Mouse (Mus musculus): Measurements from ENCODE around the gene Esrrg. TPM values are rescaled to one million over a fixed set of nuclear protein-coding genes. Genes with fewer than 3 reads are reported as not detected.

Esrrg gene
- total and polyA plus RNA-seq, 3 experiments, result 0.05 TPM; not detected in 2

DNA sequence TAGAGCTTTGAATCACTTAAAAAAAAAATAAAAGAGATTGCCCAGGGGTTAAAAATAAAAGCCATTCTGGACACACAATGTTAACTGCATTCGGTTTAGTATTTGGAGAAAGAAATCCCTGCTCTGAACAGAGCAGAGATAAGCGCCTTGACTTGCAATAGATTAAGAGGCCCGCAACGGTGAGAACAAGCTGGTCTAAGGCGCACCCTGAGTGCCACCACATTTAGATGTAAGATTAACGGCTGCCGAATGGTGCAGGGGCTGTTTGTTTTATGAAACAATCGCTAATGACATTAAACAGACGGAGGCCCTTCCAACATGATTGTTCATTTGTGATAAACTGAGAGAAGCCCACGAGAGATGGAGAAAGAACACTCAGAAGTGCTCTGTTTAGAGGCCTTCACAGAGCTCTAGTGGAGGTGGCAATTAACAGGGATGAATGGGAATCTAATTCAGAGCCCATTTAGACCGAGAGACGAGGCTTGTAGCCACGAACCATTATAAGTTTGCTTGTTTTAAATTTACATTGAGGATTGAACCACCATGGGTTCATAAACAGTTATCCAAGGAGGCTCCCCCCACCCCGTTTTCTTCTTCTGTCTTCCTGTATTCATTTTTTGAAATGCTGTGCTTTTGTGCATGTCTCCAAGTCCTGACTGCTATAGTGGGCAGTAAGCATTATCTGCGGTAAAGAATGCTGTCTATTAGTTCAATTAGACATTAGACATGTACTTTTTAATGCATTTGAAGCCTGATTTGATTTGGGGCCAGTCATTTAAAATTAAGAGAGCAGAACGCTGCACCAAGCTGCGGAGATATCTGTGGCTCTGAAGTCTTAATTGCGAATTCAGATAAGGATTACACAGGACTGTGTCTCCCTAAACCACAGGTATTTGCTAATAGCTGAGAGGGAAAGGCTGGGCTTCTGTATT, 356.5 kb downstream of the Esrrg start:
- no peak for TF ChIP-seq CTCF (IDR thresholded peaks at IDR 0.05; ENCODE audit: low read depth, low read length)
- TF ChIP-seq TAL1 (conservative IDR thresholded peaks at IDR 0.05; ENCODE audit: low read depth, low read length), result no peak
- TF ChIP-seq POLR2AphosphoS5 (IDR thresholded peaks at IDR 0.05; ENCODE audit: insufficient replicate concordance, low read depth, low read length), result no peak
- no peak for TF ChIP-seq GATA1 (IDR thresholded peaks at IDR 0.05; ENCODE audit: borderline replicate concordance, low read length)
- no peak for TF ChIP-seq GATA2 (IDR thresholded peaks at IDR 0.05; ENCODE audit: borderline replicate concordance, low read depth, low read length)
- peaks cover 25% of the 10 kb centered on the region for H3K9me3 ChIP-seq (replicated peaks)
- no peaks in the 10 kb centered on the region for H3K27me3 ChIP-seq (ENCODE audit: insufficient read depth, low read length)
- H3K4me1 ChIP-seq (ENCODE audit: insufficient read depth, low read depth, low read length), result no peaks in the 10 kb centered on the region
- no peak for ATAC-seq (ENCODE audit: extremely low read depth, insufficient number of reproducible peaks, low FRiP score, poor library complexity, severe bottlenecking)
- no peak for DNase-seq (ENCODE audit: low spot score)
- no peaks in the 10 kb centered on the region for H3K36me3 ChIP-seq (replicated peaks)
- no peak overlapping the region for H3K4me3 ChIP-seq (ENCODE audit: low read depth, low read length)

DNA sequence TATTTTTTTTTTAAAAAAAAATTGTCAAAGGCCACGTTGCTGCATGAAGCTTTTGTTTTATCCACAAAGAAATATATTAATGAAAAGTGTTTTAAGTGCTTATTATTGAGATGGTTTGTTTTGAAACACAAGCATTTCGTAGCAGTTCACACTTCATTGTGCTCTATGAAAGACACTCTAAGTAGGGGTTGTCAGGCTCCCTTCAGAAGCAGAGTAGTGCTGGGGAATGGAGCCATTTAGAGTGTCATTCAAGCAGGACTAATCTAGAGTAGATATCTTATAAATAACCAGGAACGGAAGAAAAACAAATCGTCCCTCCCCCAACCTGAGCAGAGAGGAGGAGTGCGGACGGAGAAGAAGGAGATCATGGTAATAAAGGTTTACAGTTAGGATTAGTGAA, 357.3 kb downstream of the Esrrg start:
- Histone ChIP-seq H3K9me3 (replicated peaks) (peaks cover 27% of the 10 kb centered on the region), H3K27me3 (ENCODE audit: insufficient read depth, low read length) (no peaks in the 10 kb centered on the region), H3K4me1 (ENCODE audit: insufficient read depth, low read depth, low read length) (no peaks in the 10 kb centered on the region), H3K36me3 (replicated peaks) (no peaks in the 10 kb centered on the region), H3K4me3 (ENCODE audit: low read depth, low read length) (no peak overlapping the region)
- ATAC-seq (ENCODE audit: extremely low read depth, insufficient number of reproducible peaks, low FRiP score, poor library complexity, severe bottlenecking) (no peak), DNase-seq (ENCODE audit: low spot score) (no peak)
- TF ChIP-seq GATA2 (IDR thresholded peaks at IDR 0.05; ENCODE audit: borderline replicate concordance, low read depth, low read length) (no peak), TAL1 (conservative IDR thresholded peaks at IDR 0.05; ENCODE audit: low read depth, low read length) (no peak), GATA1 (IDR thresholded peaks at IDR 0.05; ENCODE audit: borderline replicate concordance, low read length) (no peak), CTCF (IDR thresholded peaks at IDR 0.05; ENCODE audit: low read depth, low read length) (no peak), POLR2AphosphoS5 (IDR thresholded peaks at IDR 0.05; ENCODE audit: insufficient replicate concordance, low read depth, low read length) (no peak)

DNA sequence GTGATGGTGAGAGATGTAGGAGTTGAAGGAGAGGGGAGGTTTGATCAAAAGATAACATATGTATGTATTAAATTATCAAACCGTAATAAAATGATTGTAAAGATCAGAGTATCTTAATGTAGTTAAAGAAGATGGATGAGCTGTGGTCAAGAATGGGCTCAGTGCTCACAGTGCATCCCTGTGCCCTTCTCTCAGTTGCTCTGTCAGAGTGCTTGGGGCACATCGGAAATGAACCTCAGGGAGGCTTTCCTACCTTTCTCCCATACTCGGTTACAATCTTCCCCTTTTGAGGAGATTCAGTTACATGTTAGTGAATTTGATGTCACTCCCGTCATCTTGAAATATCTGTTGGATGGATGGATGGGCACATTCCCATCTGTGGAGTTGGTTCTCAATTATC, 359.8 kb downstream of the Esrrg start:
- TF ChIP-seq TAL1 (conservative IDR thresholded peaks at IDR 0.05; ENCODE audit: low read depth, low read length), result no peak
- Histone ChIP-seq H3K4me1 (ENCODE audit: insufficient read depth, low read depth, low read length) (no peaks in the 10 kb centered on the region), H3K36me3 (replicated peaks) (no peaks in the 10 kb centered on the region), H3K4me3 (ENCODE audit: low read depth, low read length) (no peak overlapping the region), H3K27me3 (ENCODE audit: insufficient read depth, low read length) (no peaks in the 10 kb centered on the region), H3K9me3 (replicated peaks) (peaks cover 31% of the 10 kb centered on the region)
- DNase-seq (ENCODE audit: low spot score) (no peak), ATAC-seq (ENCODE audit: extremely low read depth, insufficient number of reproducible peaks, low FRiP score, poor library complexity, severe bottlenecking) (no peak)

GRCm38 (mm10) chr1:187969491-187969890, 360.9 kb downstream of the Esrrg start:
- H3K4me1 ChIP-seq (ENCODE audit: insufficient read depth, low read depth, low read length), result no peaks in the 10 kb centered on the region
- ATAC-seq (ENCODE audit: extremely low read depth, insufficient number of reproducible peaks, low FRiP score, poor library complexity, severe bottlenecking) (no peak), DNase-seq (ENCODE audit: low spot score) (no peak)
- no peaks in the 10 kb centered on the region for H3K36me3 ChIP-seq (replicated peaks)
- no peaks in the 10 kb centered on the region for H3K27me3 ChIP-seq (ENCODE audit: insufficient read depth, low read length)
- H3K9me3 ChIP-seq (replicated peaks), result peaks cover 37% of the 10 kb centered on the region
- H3K4me3 ChIP-seq (ENCODE audit: low read depth, low read length), result no peak overlapping the region
- TF ChIP-seq TAL1 (conservative IDR thresholded peaks at IDR 0.05; ENCODE audit: low read depth, low read length) (no peak), POLR2AphosphoS5 (IDR thresholded peaks at IDR 0.05; ENCODE audit: insufficient replicate concordance, low read depth, low read length) (no peak), CTCF (IDR thresholded peaks at IDR 0.05; ENCODE audit: low read depth, low read length) (no peak), GATA1 (IDR thresholded peaks at IDR 0.05; ENCODE audit: borderline replicate concordance, low read length) (no peak)

DNA sequence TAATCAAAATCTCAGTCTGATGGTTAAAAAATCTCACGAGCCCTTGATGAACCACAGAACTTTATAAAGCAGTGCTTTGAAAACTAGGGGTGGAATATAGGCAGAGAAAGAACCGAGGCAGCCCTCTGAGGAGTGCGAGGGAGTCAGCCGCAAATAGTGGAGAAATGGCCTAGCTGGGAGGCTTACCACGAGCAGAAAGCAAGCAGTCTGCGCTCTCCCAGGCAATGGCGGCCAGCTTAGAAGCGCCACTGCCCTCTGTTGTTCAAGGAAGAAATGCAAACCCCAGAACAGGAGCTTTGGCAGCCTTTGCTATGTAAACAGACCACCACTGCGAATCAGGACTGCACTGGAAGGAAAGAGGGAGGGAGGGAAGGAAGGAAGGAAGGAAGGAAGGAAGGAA, 365.8 kb downstream of the Esrrg start:
- no peak for TF ChIP-seq TAL1 (conservative IDR thresholded peaks at IDR 0.05; ENCODE audit: low read depth, low read length)
- TF ChIP-seq POLR2AphosphoS5 (IDR thresholded peaks at IDR 0.05; ENCODE audit: insufficient replicate concordance, low read depth, low read length), result no peak
- no peak for TF ChIP-seq GATA2 (IDR thresholded peaks at IDR 0.05; ENCODE audit: borderline replicate concordance, low read depth, low read length)
- TF ChIP-seq CTCF (IDR thresholded peaks at IDR 0.05; ENCODE audit: low read depth, low read length), result no peak
- no peak for TF ChIP-seq GATA1 (IDR thresholded peaks at IDR 0.05; ENCODE audit: borderline replicate concordance, low read length)
- Histone ChIP-seq H3K4me1 (ENCODE audit: insufficient read depth, low read depth, low read length) (no peaks in the 10 kb centered on the region), H3K36me3 (replicated peaks) (no peaks in the 10 kb centered on the region), H3K27me3 (ENCODE audit: insufficient read depth, low read length) (no peaks in the 10 kb centered on the region), H3K9me3 (replicated peaks) (peaks cover 60% of the 10 kb centered on the region), H3K4me3 (ENCODE audit: low read depth, low read length) (no peak overlapping the region)
- ATAC-seq (ENCODE audit: extremely low read depth, insufficient number of reproducible peaks, low FRiP score, poor library complexity, severe bottlenecking), result no peak
- DNase-seq (ENCODE audit: low spot score), result no peak

- Histone ChIP-seq H3K4me1 (ENCODE audit: insufficient read depth, low read depth, low read length) (no peaks in the 10 kb centered on the region), H3K4me3 (ENCODE audit: low read depth, low read length) (no peak overlapping the region), H3K36me3 (replicated peaks) (no peaks in the 10 kb centered on the region), H3K9me3 (replicated peaks) (peaks cover 65% of the 10 kb centered on the region), H3K27me3 (ENCODE audit: insufficient read depth, low read length) (no peaks in the 10 kb centered on the region)
- no peak for DNase-seq (ENCODE audit: low spot score)
- no peak for ATAC-seq (ENCODE audit: extremely low read depth, insufficient number of reproducible peaks, low FRiP score, poor library complexity, severe bottlenecking)
- no peak for TF ChIP-seq POLR2AphosphoS5 (IDR thresholded peaks at IDR 0.05; ENCODE audit: insufficient replicate concordance, low read depth, low read length)
- no peak for TF ChIP-seq CTCF (IDR thresholded peaks at IDR 0.05; ENCODE audit: low read depth, low read length)
- TF ChIP-seq GATA2 (IDR thresholded peaks at IDR 0.05; ENCODE audit: borderline replicate concordance, low read depth, low read length), result no peak
- TF ChIP-seq TAL1 (conservative IDR thresholded peaks at IDR 0.05; ENCODE audit: low read depth, low read length), result no peak
- TF ChIP-seq GATA1 (IDR thresholded peaks at IDR 0.05; ENCODE audit: borderline replicate concordance, low read length), result no peak
Measured at GRCm38 (mm10) chr1:187975465-187976352, 367.1 kb downstream of the Esrrg start.
